Mouse (Mus musculus): ENCODE results near the gene Spag9. TPM values are rescaled to one million over a fixed set of nuclear protein-coding genes. Genes with fewer than 3 reads are reported as not detected.

Gene Spag9
- polyA plus RNA-seq, 1 experiment: 62.4 TPM

- peak overlapping the region; percentile 29 for H3K4me3 ChIP-seq (ENCODE audit: insufficient read depth, low read length)
- TF ChIP-seq POLR2A (IDR thresholded peaks at IDR 0.05; ENCODE audit: borderline replicate concordance, low read depth, low read length): no peak
- TF ChIP-seq CTCF (IDR thresholded peaks at IDR 0.05; ENCODE audit: low read depth, low read length): no peak
- peak overlapping the region; percentile 89 for H3K27ac ChIP-seq (ENCODE audit: insufficient read depth, low read depth, low read length)
- peaks cover 30% of the 10 kb centered on the region for H3K4me1 ChIP-seq (ENCODE audit: control insufficient read depth, insufficient read depth, low read length)
These were observed 164.8 kb downstream of the Spag9 start for GRCm38 (mm10) chr11:94160443-94161266.

- peak overlapping the region; percentile 40; the same call in 1 of the 2 replicates for H3K4me3 ChIP-seq (ENCODE audit: insufficient read depth, low read length)
- no peak for TF ChIP-seq POLR2A (IDR thresholded peaks at IDR 0.05; ENCODE audit: borderline replicate concordance, low read depth, low read length)
- TF ChIP-seq CTCF (IDR thresholded peaks at IDR 0.05; ENCODE audit: low read depth, low read length): no peak
- H3K27ac ChIP-seq (ENCODE audit: insufficient read depth, low read depth, low read length): peak overlapping the region; percentile 97
- H3K4me1 ChIP-seq (ENCODE audit: control insufficient read depth, insufficient read depth, low read length): peaks cover 30% of the 10 kb centered on the region
These were observed 165.4 kb downstream of the Spag9 start for GRCm38 (mm10) chr11:94161267-94161646.

GRCm38 (mm10) chr11:94161867-94162581 is 166.1 kb downstream of the Spag9 start:
- no peak overlapping the region for H3K4me3 ChIP-seq (ENCODE audit: insufficient read depth, low read length)
- H3K4me1 ChIP-seq (ENCODE audit: control insufficient read depth, insufficient read depth, low read length): peaks cover 30% of the 10 kb centered on the region
- TF ChIP-seq POLR2A (IDR thresholded peaks at IDR 0.05; ENCODE audit: borderline replicate concordance, low read depth, low read length): no peak
- TF ChIP-seq CTCF (IDR thresholded peaks at IDR 0.05; ENCODE audit: low read depth, low read length): no peak
- peak overlapping the region; percentile 97 for H3K27ac ChIP-seq (ENCODE audit: insufficient read depth, low read depth, low read length)

GRCm38 (mm10) chr11:94163005-94163767 is 167.3 kb downstream of the Spag9 start:
- no peak for TF ChIP-seq POLR2A (IDR thresholded peaks at IDR 0.05; ENCODE audit: borderline replicate concordance, low read depth, low read length)
- TF ChIP-seq CTCF (IDR thresholded peaks at IDR 0.05; ENCODE audit: low read depth, low read length): no peak
- no peak overlapping the region for H3K4me3 ChIP-seq (ENCODE audit: insufficient read depth, low read length)
- H3K27ac ChIP-seq (ENCODE audit: insufficient read depth, low read depth, low read length): no peak overlapping the region
- H3K4me1 ChIP-seq (ENCODE audit: control insufficient read depth, insufficient read depth, low read length): peaks cover 30% of the 10 kb centered on the region

GRCm38 (mm10) chr11:94165745-94166144 is 169.9 kb downstream of the Spag9 start:
- Histone ChIP-seq H3K4me3 (ENCODE audit: insufficient read depth, low read length) (no peak overlapping the region), H3K27ac (ENCODE audit: insufficient read depth, low read depth, low read length) (no peak overlapping the region), H3K4me1 (ENCODE audit: control insufficient read depth, insufficient read depth, low read length) (peaks cover 12% of the 10 kb centered on the region)
- TF ChIP-seq CTCF (IDR thresholded peaks at IDR 0.05; ENCODE audit: low read depth, low read length) (no peak), POLR2A (IDR thresholded peaks at IDR 0.05; ENCODE audit: borderline replicate concordance, low read depth, low read length) (no peak)

- Histone ChIP-seq H3K27ac (ENCODE audit: insufficient read depth, low read depth, low read length) (no peak overlapping the region), H3K4me3 (ENCODE audit: insufficient read depth, low read length) (no peak overlapping the region), H3K4me1 (ENCODE audit: control insufficient read depth, insufficient read depth, low read length) (no peaks in the 10 kb centered on the region)
- TF ChIP-seq POLR2A (IDR thresholded peaks at IDR 0.05; ENCODE audit: borderline replicate concordance, low read depth, low read length) (no peak), CTCF (IDR thresholded peaks at IDR 0.05; ENCODE audit: low read depth, low read length) (no peak)
These were observed 172.3 kb downstream of the Spag9 start for GRCm38 (mm10) chr11:94168238-94168637.

GRCm38 (mm10) chr11:94169596-94169995 is 173.7 kb downstream of the Spag9 start:
- H3K27ac ChIP-seq (ENCODE audit: insufficient read depth, low read depth, low read length): no peak overlapping the region
- H3K4me3 ChIP-seq (ENCODE audit: insufficient read depth, low read length): no peak overlapping the region
- H3K4me1 ChIP-seq (ENCODE audit: control insufficient read depth, insufficient read depth, low read length): no peaks in the 10 kb centered on the region
- TF ChIP-seq POLR2A (IDR thresholded peaks at IDR 0.05; ENCODE audit: borderline replicate concordance, low read depth, low read length): no peak
- no peak for TF ChIP-seq CTCF (IDR thresholded peaks at IDR 0.05; ENCODE audit: low read depth, low read length)

- no peak for TF ChIP-seq POLR2A (IDR thresholded peaks at IDR 0.05; ENCODE audit: borderline replicate concordance, low read depth, low read length)
- no peak for TF ChIP-seq CTCF (IDR thresholded peaks at IDR 0.05; ENCODE audit: low read depth, low read length)
- no peak overlapping the region for H3K4me3 ChIP-seq (ENCODE audit: insufficient read depth, low read length)
- no peak overlapping the region for H3K27ac ChIP-seq (ENCODE audit: insufficient read depth, low read depth, low read length)
- H3K4me1 ChIP-seq (ENCODE audit: control insufficient read depth, insufficient read depth, low read length): no peaks in the 10 kb centered on the region
These were observed 175.8 kb downstream of the Spag9 start for GRCm38 (mm10) chr11:94171691-94172090.

GRCm38 (mm10) chr11:94172186-94172585 is 176.3 kb downstream of the Spag9 start:
- TF ChIP-seq POLR2A (IDR thresholded peaks at IDR 0.05; ENCODE audit: borderline replicate concordance, low read depth, low read length) (no peak), CTCF (IDR thresholded peaks at IDR 0.05; ENCODE audit: low read depth, low read length) (no peak)
- no peaks in the 10 kb centered on the region for H3K4me1 ChIP-seq (ENCODE audit: control insufficient read depth, insufficient read depth, low read length)
- no peak overlapping the region for H3K27ac ChIP-seq (ENCODE audit: insufficient read depth, low read depth, low read length)
- H3K4me3 ChIP-seq (ENCODE audit: insufficient read depth, low read length): no peak overlapping the region

Data from bone marrow macrophage, adult 2 months (primary cell).